Mouse (Mus musculus): Measurements from ENCODE around the gene Poldip2. TPM values are rescaled to one million over a fixed set of nuclear protein-coding genes. Genes with fewer than 3 reads are reported as not detected.

The Poldip2 gene
- total RNA-seq (2021) = 100 to 1,000 TPM in 1 of 2 experiments, 10 to 100 TPM in 1; 98.0 to 113 TPM
- long read RNA-seq, experiment 1, transcript Poldip2-201 (11 exons, 2,054 nt) = major isoform, 270 of 297 reads
- long read RNA-seq, experiment 1, transcript Poldip2-202 (11 exons, 1,329 nt) = minor isoform, 5 of 297 reads
- long read RNA-seq, experiment 1, partial matches to known transcripts = 9 of 297 reads
- long read RNA-seq, experiment 1, other reads (novel, unspliced or antisense) = 13 of 297 reads
- long read RNA-seq, experiment 2, transcript Poldip2-201 (11 exons, 2,054 nt) = major isoform, 247 of 288 reads
- long read RNA-seq, experiment 2, transcript Poldip2-202 (11 exons, 1,329 nt) = minor isoform, 5 of 288 reads
- long read RNA-seq, experiment 2, partial matches to known transcripts = 20 of 288 reads
- long read RNA-seq, experiment 2, other reads (novel, unspliced or antisense) = 16 of 288 reads

DNA sequence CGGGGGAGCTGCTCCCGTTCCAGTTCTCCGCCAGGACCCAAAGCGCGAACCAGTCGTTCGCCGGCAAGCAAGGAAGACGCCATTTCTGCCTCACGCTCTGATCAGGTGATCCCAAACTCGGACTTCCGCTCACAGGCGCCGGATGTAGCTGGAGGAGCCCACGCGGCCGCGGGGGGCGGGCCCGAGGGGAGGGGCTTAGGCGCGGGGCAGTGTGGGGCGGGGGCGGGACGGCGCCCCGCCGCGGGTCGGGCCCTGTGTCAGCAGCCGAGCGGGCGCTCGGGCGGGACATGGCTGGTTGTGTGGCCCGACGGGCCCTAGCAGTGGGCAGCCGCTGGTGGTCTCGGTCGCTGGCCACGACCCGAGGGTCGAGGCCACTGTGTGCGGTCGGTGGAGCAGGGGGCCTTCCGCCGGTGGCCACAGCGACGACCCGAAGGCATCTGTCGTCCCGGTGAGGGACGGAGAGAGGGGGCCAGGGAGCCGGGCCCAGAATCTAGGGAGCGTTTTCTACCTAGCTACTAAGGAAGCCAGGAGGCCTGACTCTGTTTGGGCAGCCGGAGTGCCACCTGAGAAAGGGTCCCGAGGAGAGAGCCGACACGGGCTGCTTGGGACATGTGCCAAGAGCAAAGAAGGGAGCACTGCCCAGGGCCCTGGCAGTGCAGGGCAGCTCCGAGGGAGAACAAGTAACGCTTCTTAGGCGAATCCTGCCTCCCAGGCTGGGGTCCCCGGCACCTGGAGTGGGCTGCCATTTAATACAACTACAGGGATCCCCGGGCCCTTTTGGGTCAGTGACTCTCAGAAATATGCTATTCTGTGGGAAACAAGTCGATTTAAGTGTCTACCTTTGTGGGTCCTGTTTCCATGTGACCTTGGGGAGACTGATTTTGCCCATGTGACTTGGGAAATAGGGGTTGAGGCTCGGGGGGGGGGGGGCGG lies at the start of gene Poldip2, which contains the start of gene Tmem199:
Poldip2 (plus strand) TSS at position 169 of the 933 bp plus-strand sequence.
Tmem199 (minus strand) TSS at position 148 of the 933 bp plus-strand sequence.
- no peak for TF ChIP-seq CTCF (IDR thresholded peaks at IDR 0.05)
- peak; percentile 95 for DNase-seq
- intact Hi-C loops (cut with DNase I) = loop anchor here (2.0 kb wide), 1 partner anchor 23 kb away; no protein-coding TSS in a partner anchor
- H3K27ac ChIP-seq = peak within 1 kb of the TSS; percentile 97
- H3K4me3 ChIP-seq = peak within 1 kb of the TSS; percentile 79

DNA sequence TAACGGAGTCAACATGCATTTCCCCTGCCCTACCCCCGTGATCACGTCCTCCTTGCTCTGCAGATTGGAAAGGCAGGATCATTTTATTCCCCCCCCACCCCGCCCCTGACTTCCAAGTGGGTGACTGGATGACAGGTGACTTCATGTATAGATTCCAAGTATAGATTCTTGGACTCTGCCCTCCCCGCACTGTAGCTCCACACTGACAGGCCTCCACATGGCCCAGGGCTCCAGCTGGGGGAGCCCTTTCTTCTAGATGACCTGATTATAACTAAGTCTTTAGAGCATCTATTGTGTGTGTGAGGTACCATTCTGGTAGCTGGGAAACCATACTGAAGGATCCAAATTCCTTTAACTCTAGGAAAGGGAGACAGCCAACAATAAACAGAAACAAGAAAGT lies 49.3 kb upstream of the Poldip2 start:
- DNase-seq = no peak
- Histone ChIP-seq H3K27ac (no peak overlapping the region), H3K4me3 (no peak overlapping the region)
- no peak for TF ChIP-seq CTCF (IDR thresholded peaks at IDR 0.05)
- intact Hi-C loops (cut with DNase I) = no loop called here

DNA sequence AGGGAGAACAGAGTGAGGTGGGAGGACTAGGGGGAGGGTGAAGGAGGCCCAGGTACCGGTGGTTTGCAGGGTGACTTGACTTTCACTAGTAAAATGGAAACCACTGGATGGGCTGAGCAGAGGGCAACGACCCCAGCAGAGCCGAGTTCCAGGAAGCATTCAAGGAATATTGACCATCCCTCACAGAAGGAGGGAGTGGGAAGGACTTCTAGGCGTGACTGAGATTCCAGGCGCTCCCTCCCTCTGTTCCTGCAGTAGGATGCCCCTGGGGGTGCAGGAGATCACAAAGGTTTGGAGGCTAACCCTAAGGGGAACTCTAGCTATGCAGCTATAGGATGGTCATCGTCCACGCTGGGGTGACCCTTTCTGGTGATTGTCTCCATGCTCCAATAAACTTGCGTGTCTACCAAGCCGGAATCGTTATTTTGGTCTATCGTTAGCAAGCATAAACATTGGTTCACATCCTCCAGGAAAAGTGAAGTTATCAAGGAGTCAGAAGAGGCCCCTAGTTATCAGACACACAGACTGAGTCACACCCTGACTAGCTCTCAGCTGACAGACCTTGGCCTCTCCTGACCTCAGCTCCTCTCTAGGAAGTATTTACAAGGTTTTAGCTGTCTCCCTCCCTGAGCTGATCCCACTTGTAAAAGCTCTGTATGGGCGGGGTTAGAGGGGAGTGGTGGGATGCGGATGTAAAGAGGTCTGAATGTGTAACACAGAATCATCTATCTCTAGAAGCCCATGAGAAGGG lies 48.5 kb upstream of the Poldip2 start:
- H3K4me3 ChIP-seq = no peak overlapping the region
- no peak for TF ChIP-seq CTCF (IDR thresholded peaks at IDR 0.05)
- intact Hi-C loops (cut with DNase I) = no loop called here
- no peak for DNase-seq
- H3K27ac ChIP-seq = no peak overlapping the region

DNA sequence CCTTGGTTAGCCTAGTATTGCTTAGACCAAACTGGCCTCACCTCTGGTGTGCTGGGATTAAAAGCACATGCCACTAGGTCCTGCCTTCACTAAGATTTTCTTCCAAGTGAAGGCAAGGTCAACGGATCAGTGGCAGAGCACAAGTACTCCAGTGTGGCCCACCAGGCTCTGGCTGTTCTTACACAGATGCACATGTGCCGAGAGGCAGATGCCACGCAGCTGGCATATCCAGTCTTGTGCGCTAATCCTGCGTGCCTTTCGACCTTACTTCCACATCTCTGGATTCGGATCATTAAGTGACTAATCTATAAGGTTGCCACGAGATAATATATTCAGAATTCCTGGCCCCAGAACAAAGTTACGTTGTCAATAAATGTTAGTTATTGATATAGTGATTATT lies 46.9 kb upstream of the Poldip2 start:
- no peak for DNase-seq
- intact Hi-C loops (cut with DNase I) = no loop called here
- TF ChIP-seq CTCF (IDR thresholded peaks at IDR 0.05) = no peak
- peak overlapping the region; percentile 87 for H3K27ac ChIP-seq
- peak overlapping the region; percentile 75 for H3K4me3 ChIP-seq

DNA sequence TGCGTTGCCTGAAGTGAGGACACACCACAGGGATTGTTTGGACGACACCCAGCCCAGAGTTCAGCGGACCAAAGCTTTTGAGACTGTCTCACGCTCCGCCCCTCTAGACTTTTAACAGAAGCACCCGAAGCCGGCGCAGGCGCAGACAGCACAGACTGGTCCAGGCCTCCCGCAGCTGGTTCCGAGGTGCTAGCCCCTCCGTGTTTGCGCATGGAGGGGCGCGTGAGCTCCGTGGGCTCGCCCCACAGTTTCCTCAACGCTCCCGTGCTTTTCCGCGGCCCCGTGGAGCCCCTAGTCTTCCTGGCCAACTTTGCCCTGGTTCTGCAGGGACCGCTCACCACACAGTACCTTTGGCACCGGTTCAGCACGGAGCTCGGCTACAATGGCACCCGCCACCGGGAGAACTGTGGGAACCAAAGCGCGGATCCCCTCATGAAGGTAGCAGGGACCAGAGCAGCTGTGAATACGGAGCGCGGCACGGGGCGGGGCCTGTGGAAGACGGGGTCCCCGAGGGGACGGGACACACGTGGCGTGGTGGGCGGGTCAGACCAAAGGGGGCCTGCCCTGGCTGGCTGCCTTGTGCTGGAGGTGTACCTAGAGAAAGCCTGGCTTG lies 46.3 kb upstream of the Poldip2 start, which contains the start of gene Slc46a1:
Slc46a1 (plus strand) TSS at position 130 of the 613 bp plus-strand sequence.
- Histone ChIP-seq H3K27ac (peak within 1 kb of the TSS; percentile 87), H3K4me3 (peak within 1 kb of the TSS; percentile 75)
- intact Hi-C loops (cut with DNase I) = no loop called here
- peak; percentile 90 for DNase-seq
- TF ChIP-seq CTCF (IDR thresholded peaks at IDR 0.05) = no peak

DNA sequence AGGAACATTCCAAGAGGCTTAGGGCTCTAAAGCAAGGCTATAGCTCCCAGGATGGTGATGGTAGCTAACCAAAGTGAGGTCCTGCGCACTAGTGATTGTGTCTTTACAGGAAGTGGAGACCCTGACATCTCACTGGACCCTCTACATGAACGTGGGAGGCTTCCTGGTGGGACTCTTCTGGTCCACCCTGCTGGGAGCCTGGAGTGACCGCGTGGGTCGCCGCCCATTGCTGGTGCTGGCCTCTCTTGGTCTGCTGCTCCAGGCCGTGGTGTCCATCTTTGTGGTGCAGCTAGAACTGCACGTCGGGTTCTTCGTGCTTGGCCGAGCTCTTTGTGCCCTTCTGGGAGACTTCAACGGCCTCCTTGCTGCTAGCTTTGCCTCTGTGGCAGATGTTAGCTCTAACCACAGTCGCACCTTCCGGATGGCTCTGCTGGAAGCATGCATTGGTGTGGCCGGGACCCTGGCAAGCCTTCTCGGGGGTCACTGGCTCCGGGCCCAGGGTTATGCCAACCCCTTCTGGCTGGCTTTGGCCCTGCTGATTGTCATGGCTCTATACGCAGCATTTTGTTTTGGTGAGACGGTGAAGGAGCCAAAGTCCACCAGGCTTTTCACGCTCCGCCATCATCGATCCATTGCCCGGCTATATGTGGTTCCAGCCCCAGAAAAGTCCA lies 45.6 kb upstream of the Poldip2 start:
- intact Hi-C loops (cut with DNase I) = no loop called here
- TF ChIP-seq CTCF (IDR thresholded peaks at IDR 0.05) = no peak
- no peak for DNase-seq
- Histone ChIP-seq H3K4me3 (peak overlapping the region; percentile 75), H3K27ac (peak overlapping the region; percentile 87)

DNA sequence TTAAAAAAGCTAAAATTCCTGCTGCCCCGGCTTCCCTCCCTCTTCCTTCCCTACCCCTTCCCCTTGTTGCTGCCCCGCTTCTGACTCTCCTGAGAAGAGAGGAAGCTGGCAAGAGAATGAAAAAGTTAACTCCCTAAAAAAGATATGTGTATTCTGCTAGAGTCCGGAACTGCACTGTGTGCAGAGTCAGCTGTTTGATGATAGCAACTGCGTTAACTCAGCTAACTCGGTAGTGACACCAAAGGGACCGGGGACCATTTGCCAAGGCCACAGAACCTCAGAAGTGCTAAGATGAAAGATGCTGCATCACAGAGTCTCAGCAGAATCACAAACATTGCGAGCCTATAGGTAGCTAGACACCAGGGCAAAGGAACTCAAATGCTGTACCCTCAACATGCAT lies 44.5 kb upstream of the Poldip2 start:
- no peak overlapping the region for H3K4me3 ChIP-seq
- H3K27ac ChIP-seq = no peak overlapping the region
- intact Hi-C loops (cut with DNase I) = no loop called here
- TF ChIP-seq CTCF (IDR thresholded peaks at IDR 0.05) = no peak
- DNase-seq = no peak

DNA sequence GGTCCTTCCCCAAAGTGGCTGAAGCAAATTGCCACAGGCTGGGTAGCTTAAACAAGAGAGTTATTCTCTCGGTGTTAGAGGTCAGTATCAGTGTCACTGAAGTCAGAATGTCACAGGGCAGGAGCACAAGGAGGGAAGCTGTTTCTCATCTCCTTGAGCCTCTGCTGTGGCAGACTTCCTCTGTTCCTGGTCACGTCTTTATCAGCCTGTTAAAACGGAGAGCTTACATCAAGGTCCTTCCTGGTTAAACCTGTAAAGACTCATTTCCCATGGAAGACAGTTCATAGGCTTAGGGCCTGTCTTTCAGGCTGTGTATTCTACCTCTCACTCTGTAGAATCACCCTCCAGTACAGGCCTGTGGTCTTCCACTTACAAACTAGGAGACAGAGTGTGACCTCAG lies 44.1 kb upstream of the Poldip2 start:
- no peak overlapping the region for H3K4me3 ChIP-seq
- TF ChIP-seq CTCF (IDR thresholded peaks at IDR 0.05) = no peak
- intact Hi-C loops (cut with DNase I) = no loop called here
- H3K27ac ChIP-seq = no peak overlapping the region
- no peak for DNase-seq

DNA sequence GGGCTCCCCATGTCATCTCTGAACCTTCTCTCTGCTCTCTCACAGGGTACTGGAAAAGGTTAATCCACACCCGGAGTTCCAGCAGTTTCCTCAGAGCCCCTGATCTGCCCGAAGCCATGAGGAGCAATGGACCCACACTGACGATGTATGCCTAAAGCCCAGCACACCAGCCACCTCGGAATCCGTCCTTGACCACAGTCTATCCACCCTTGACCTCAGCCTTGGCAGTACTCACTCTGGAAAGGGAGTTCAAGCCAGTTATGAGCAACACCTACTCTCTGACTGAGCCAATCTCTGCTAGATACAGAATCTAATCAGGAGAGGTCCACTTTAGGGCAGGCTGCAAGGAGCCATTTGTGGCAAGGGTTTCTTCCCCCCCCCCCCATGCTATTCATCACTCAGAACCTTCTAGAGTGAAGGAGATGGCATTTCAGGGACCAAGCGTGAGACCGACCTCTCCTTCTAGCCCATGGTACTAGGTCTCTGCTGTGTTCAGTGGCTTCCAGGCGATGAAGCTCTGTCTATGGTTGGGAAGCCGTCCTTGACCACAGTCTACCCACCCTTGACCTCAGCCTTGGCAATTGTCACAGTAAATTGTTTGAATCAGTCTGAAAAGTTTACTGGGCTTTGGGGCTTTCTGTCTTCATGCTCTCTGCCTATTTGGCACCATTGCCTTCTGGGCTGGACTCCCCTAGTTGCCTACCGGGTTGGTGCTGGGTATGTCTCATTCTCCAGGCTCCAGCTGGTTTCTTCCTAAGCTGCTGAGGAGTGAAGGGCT lies 40.5 kb upstream of the Poldip2 start:
- Histone ChIP-seq H3K4me3 (no peak overlapping the region), H3K27ac (no peak overlapping the region)
- no peak for DNase-seq
- intact Hi-C loops (cut with DNase I) = no loop called here
- TF ChIP-seq CTCF (IDR thresholded peaks at IDR 0.05) = no peak

DNA sequence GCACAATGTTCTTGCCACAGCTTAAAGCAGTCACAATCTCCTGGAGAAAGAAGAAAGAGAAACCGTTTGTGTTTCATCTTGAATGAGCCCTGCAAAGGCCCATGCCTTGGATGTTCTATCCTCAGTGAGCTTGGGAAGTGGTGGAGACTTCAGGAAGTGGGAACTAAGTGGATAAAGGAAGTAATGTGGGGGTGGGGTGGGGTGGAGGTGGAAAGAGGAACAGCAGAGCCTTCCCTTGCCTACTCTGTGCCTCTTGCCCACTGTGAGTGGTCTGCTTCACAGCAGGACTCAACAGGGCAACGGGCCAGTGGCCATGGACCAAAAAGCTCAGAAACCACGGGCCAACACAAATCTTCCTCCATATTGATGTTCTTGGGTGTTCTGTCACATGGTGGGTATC lies 36.7 kb upstream of the Poldip2 start:
- H3K27ac ChIP-seq = no peak overlapping the region
- no peak for TF ChIP-seq CTCF (IDR thresholded peaks at IDR 0.05)
- intact Hi-C loops (cut with DNase I) = no loop called here
- no peak for DNase-seq
- H3K4me3 ChIP-seq = no peak overlapping the region

DNA sequence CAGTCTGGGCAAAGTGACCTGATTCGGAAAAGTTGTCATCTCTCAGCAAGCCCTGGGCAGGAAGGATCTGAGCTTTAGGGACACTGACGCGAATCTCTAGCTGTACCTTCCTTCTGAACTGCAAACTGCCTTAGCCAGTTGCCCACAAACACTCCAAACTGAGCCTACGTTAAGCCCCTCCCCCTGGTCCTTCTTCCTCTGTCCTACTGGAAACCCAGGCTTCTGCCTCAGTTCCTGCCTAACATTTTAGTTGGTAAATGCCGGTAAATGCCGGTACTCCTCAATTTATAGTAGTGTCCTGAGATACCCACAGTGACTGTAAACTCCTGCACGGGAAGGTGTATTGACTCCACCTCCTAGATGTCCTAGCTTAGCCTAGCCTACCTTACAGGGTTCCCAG lies 28.4 kb upstream of the Poldip2 start:
- TF ChIP-seq CTCF (IDR thresholded peaks at IDR 0.05) = no peak
- DNase-seq = no peak
- no peak overlapping the region for H3K4me3 ChIP-seq
- no peak overlapping the region for H3K27ac ChIP-seq
- intact Hi-C loops (cut with DNase I) = no loop called here

Measured in gastrocnemius, adult 2 months (tissue).